Mouse (Mus musculus): ENCODE data around the gene Mlec.

- TF ChIP-seq POLR2A (IDR thresholded peaks at IDR 0.05; ENCODE audit: extremely low read depth, insufficient read depth, low read length), result no peak
- peak; percentile 80 for TF ChIP-seq CTCF (IDR thresholded peaks at IDR 0.05; ENCODE audit: low read depth, low read length)
These were observed 5.6 kb upstream of the Mlec start for GRCm38 (mm10) chr5:115163563-115163962.

Measured in liver, adult 2 months (tissue).